Mouse (Mus musculus): ENCODE results near the gene Ano10. TPM values are rescaled to one million over a fixed set of nuclear protein-coding genes. Genes with fewer than 3 reads are reported as not detected.
"Not testable (repeated sequence)": the region's sequence is repeated elsewhere in the genome, so short reads cannot be mapped to it uniquely, and the experiment has no call there.

Ano10 gene
- polyA plus RNA-seq, 1 experiment from 2014 or later: 38.6 TPM

- no peaks in the 10 kb centered on the region for H3K9me3 ChIP-seq (replicated peaks; ENCODE audit: control insufficient read depth, low read length)
- WGBS: 70% methylated on average over 7 of the region's 7 CpGs
- no peaks in the 10 kb centered on the region for H3K27me3 ChIP-seq (ENCODE audit: control insufficient read depth, insufficient read depth, low read length)
- no peak overlapping the region for H3K4me2 ChIP-seq (ENCODE audit: low read depth, low read length)
- no peak for ATAC-seq (ENCODE audit: insufficient read depth, low FRiP score)
- peaks cover 15% of the 10 kb centered on the region; the same call in 1 of the 2 replicates for H3K4me1 ChIP-seq (ENCODE audit: control insufficient read depth, insufficient read depth, low read length)
- H3K36me3 ChIP-seq (ENCODE audit: control insufficient read depth, insufficient read depth, low read length): no peaks in the 10 kb centered on the region
- no peak overlapping the region for H3K4me3 ChIP-seq (replicated peaks; ENCODE audit: low read length)
- H3K9ac ChIP-seq (ENCODE audit: low read length): no peak overlapping the region
- H3K27ac ChIP-seq (ENCODE audit: low read length): peak overlapping the region; percentile 41; the same call in 1 of the 2 replicates
Observed at GRCm38 (mm10) chr9:122177256-122178220, 116.7 kb downstream of the Ano10 start.

GRCm38 (mm10) chr9:122174723-122175122 lies 119.5 kb downstream of the Ano10 start:
- H3K27me3 ChIP-seq (ENCODE audit: control insufficient read depth, insufficient read depth, low read length): no peaks in the 10 kb centered on the region
- no peak overlapping the region for H3K9ac ChIP-seq (ENCODE audit: low read length)
- no peaks in the 10 kb centered on the region; the same call in 1 of the 2 replicates for H3K36me3 ChIP-seq (ENCODE audit: control insufficient read depth, insufficient read depth, low read length)
- peaks cover 15% of the 10 kb centered on the region; the same call in 1 of the 2 replicates for H3K4me1 ChIP-seq (ENCODE audit: control insufficient read depth, insufficient read depth, low read length)
- WGBS: 90% methylated on average over 6 of the region's 6 CpGs
- no peak for ATAC-seq (ENCODE audit: insufficient read depth, low FRiP score)
- H3K4me3 ChIP-seq (replicated peaks; ENCODE audit: low read length): no peak overlapping the region
- no peak overlapping the region for H3K27ac ChIP-seq (ENCODE audit: low read length)
- no peaks in the 10 kb centered on the region for H3K9me3 ChIP-seq (replicated peaks; ENCODE audit: control insufficient read depth, low read length)
- no peak overlapping the region for H3K4me2 ChIP-seq (ENCODE audit: low read depth, low read length)

GRCm38 (mm10) chr9:122173405-122174233 lies 120.6 kb downstream of the Ano10 start:
- Histone ChIP-seq H3K9ac (ENCODE audit: low read length) (no peak overlapping the region), H3K9me3 (replicated peaks; ENCODE audit: control insufficient read depth, low read length) (no peaks in the 10 kb centered on the region), H3K4me2 (ENCODE audit: low read depth, low read length) (no peak overlapping the region), H3K4me3 (replicated peaks; ENCODE audit: low read length) (no peak overlapping the region), H3K36me3 (ENCODE audit: control insufficient read depth, insufficient read depth, low read length) (no peaks in the 10 kb centered on the region; the same call in 1 of the 2 replicates), H3K27ac (ENCODE audit: low read length) (no peak overlapping the region), H3K4me1 (ENCODE audit: control insufficient read depth, insufficient read depth, low read length) (peaks cover 12% of the 10 kb centered on the region; the same call in 1 of the 2 replicates), H3K27me3 (ENCODE audit: control insufficient read depth, insufficient read depth, low read length) (no peaks in the 10 kb centered on the region)
- no peak for ATAC-seq (ENCODE audit: insufficient read depth, low FRiP score)
- 73% methylated on average over 9 of the region's 9 CpGs for WGBS

GRCm38 (mm10) chr9:122172612-122173186 lies 121.5 kb downstream of the Ano10 start:
- Histone ChIP-seq H3K4me3 (replicated peaks; ENCODE audit: low read length) (no peak overlapping the region), H3K4me1 (ENCODE audit: control insufficient read depth, insufficient read depth, low read length) (0 out of 2 replicates have a peak, but pooled peaks cover 2% of the 10 kb centered on the region), H3K27me3 (ENCODE audit: control insufficient read depth, insufficient read depth, low read length) (no peaks in the 10 kb centered on the region), H3K9me3 (replicated peaks; ENCODE audit: control insufficient read depth, low read length) (no peaks in the 10 kb centered on the region), H3K9ac (ENCODE audit: low read length) (no peak overlapping the region), H3K36me3 (ENCODE audit: control insufficient read depth, insufficient read depth, low read length) (no peaks in the 10 kb centered on the region; the same call in 1 of the 2 replicates), H3K27ac (ENCODE audit: low read length) (no peak overlapping the region), H3K4me2 (ENCODE audit: low read depth, low read length) (no peak overlapping the region)
- ATAC-seq (ENCODE audit: insufficient read depth, low FRiP score): no peak
- WGBS: 84% methylated on average over 11 of the region's 11 CpGs

- Histone ChIP-seq H3K4me1 (ENCODE audit: control insufficient read depth, insufficient read depth, low read length) (no peaks in the 10 kb centered on the region), H3K9me3 (replicated peaks; ENCODE audit: control insufficient read depth, low read length) (no peaks in the 10 kb centered on the region), H3K4me2 (ENCODE audit: low read depth, low read length) (no peak overlapping the region), H3K27ac (ENCODE audit: low read length) (no peak overlapping the region), H3K36me3 (ENCODE audit: control insufficient read depth, insufficient read depth, low read length) (peaks cover 8% of the 10 kb centered on the region; the same call in 1 of the 2 replicates), H3K9ac (ENCODE audit: low read length) (no peak overlapping the region), H3K27me3 (ENCODE audit: control insufficient read depth, insufficient read depth, low read length) (no peaks in the 10 kb centered on the region), H3K4me3 (replicated peaks; ENCODE audit: low read length) (no peak overlapping the region)
- WGBS: 85% methylated on average over 6 of the region's 6 CpGs
- ATAC-seq (ENCODE audit: insufficient read depth, low FRiP score): no peak
Observed at GRCm38 (mm10) chr9:122169901-122170300, 124.3 kb downstream of the Ano10 start.

GRCm38 (mm10) chr9:122167719-122168118 lies 126.5 kb downstream of the Ano10 start:
- ATAC-seq (ENCODE audit: insufficient read depth, low FRiP score): not testable (repeated sequence)
- peaks cover 16% of the 10 kb centered on the region for H3K36me3 ChIP-seq (ENCODE audit: control insufficient read depth, insufficient read depth, low read length)

GRCm38 (mm10) chr9:122164535-122164934 lies 129.7 kb downstream of the Ano10 start:
- H3K9me3 ChIP-seq (replicated peaks; ENCODE audit: control insufficient read depth, low read length): no peaks in the 10 kb centered on the region
- ATAC-seq (ENCODE audit: insufficient read depth, low FRiP score): no peak
- 92% methylated on average over 4 of the region's 4 CpGs for WGBS
- H3K27me3 ChIP-seq (ENCODE audit: control insufficient read depth, insufficient read depth, low read length): no peaks in the 10 kb centered on the region
- no peak overlapping the region for H3K9ac ChIP-seq (ENCODE audit: low read length)
- no peaks in the 10 kb centered on the region for H3K4me1 ChIP-seq (ENCODE audit: control insufficient read depth, insufficient read depth, low read length)
- H3K4me2 ChIP-seq (ENCODE audit: low read depth, low read length): no peak overlapping the region
- H3K4me3 ChIP-seq (replicated peaks; ENCODE audit: low read length): no peak overlapping the region
- H3K36me3 ChIP-seq (ENCODE audit: control insufficient read depth, insufficient read depth, low read length): peaks cover 16% of the 10 kb centered on the region; the same call in 1 of the 2 replicates
- no peak overlapping the region for H3K27ac ChIP-seq (ENCODE audit: low read length)

More at GRCm38 (mm10) chr9:122167719-122168118, 126.5 kb downstream of the Ano10 start:
- H3K9me3 ChIP-seq (replicated peaks; ENCODE audit: control insufficient read depth, low read length); H3K4me1 ChIP-seq (ENCODE audit: control insufficient read depth, insufficient read depth, low read length); H3K4me2 ChIP-seq (ENCODE audit: low read depth, low read length); H3K27ac ChIP-seq (ENCODE audit: low read length); H3K9ac ChIP-seq (ENCODE audit: low read length); H3K27me3 ChIP-seq (ENCODE audit: control insufficient read depth, insufficient read depth, low read length); H3K4me3 ChIP-seq (replicated peaks; ENCODE audit: low read length): not testable (repeated sequence)
- 58% methylated on average over 5 of the region's 5 CpGs for WGBS

- no peaks in the 10 kb centered on the region for H3K9me3 ChIP-seq (replicated peaks; ENCODE audit: control insufficient read depth, low read length)
- no peak overlapping the region for H3K4me3 ChIP-seq (replicated peaks; ENCODE audit: low read length)
- no peaks in the 10 kb centered on the region for H3K27me3 ChIP-seq (ENCODE audit: control insufficient read depth, insufficient read depth, low read length)
- H3K4me1 ChIP-seq (ENCODE audit: control insufficient read depth, insufficient read depth, low read length): no peaks in the 10 kb centered on the region
- no peak for ATAC-seq (ENCODE audit: insufficient read depth, low FRiP score)
- H3K36me3 ChIP-seq (ENCODE audit: control insufficient read depth, insufficient read depth, low read length): no peaks in the 10 kb centered on the region
- no peak overlapping the region for H3K27ac ChIP-seq (ENCODE audit: low read length)
- no peak overlapping the region for H3K4me2 ChIP-seq (ENCODE audit: low read depth, low read length)
- H3K9ac ChIP-seq (ENCODE audit: low read length): no peak overlapping the region
- whole genome bisulfite sequencing: 91% methylated on average over 14 of the region's 14 CpGs
Observed at GRCm38 (mm10) chr9:122157079-122157441, 137.2 kb downstream of the Ano10 start.

All from stomach, embryonic 16.5 days (tissue).